ENCODE assay signal across 10 mouse cellular contexts in the genomic region with DNA sequence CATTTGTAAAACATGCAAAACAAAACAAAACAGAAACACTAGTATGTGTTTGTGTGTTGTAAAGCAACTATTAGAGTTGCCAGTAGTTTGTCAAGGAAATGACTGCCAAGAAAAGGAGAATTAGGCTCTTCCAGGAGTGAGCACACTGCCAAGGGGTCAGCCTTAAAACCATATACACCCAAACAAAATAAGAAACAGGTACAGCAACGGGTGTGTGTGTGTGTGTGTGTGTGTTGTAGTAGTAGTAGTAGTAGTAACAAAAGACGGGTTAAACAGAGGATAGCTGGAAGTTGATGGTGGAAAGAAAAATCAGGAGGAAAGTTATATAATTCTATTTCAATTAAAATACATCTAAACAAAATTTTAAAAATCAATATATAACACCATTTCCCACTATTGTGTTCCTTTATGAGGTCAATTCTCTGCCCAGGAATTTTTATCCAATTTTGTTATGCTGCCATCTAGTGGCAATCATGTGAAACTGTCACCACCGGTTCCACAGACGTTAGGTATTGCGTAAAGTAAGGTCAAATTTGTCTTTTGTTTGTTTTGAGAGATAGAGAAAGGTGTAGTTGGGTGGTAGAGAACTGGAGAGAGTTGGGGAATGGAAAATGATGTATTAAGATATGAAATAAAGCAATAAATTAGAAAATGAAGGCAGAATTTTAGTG.
DNase-seq lines count a peak whose midpoint lies in the region; ATAC-seq and TF ChIP-seq lines count a peak whose summit lies in the region.
"Had no signal": no experiment of that assay in that cellular context is flagged by ENCODE, and none has a peak within 500 bp of the region (broad histone marks: within the 10 kb centered on the region; RNA-seq: fewer than 3 reads in every experiment).

No protein-coding gene starts in this region.

- H3K27me3 ChIP-seq in kidney, embryonic 14.5 days (ENCODE audit: control insufficient read depth, insufficient read depth, low read length), result no peaks in the 10 kb centered on the region
- H3K27me3 ChIP-seq in hindbrain, postnatal 0 days (ENCODE audit: insufficient read depth, low read length), result no peaks in the 10 kb centered on the region
- H3K27me3 ChIP-seq: embryonic facial prominence, embryonic 15.5 days; liver, embryonic 13.5 days had no signal

- no peak overlapping the region for H3K4me3 ChIP-seq in kidney, embryonic 14.5 days (ENCODE audit: low read length)
- no peak overlapping the region for H3K4me3 ChIP-seq in ES-E14 (ENCODE audit: insufficient read depth in 1 of 2, low read depth in 1 of 2, low read length in 2 of 2, poor library complexity in 1 of 2, severe bottlenecking in 1 of 2)
- H3K4me3 ChIP-seq in hindbrain, postnatal 0 days (ENCODE audit: low read length), result no peak overlapping the region
- H3K4me3 ChIP-seq: embryonic facial prominence, embryonic 15.5 days; liver, embryonic 13.5 days had no signal

- peak; percentile 3 for DNase-seq in kidney, postnatal 14 days
- peak; percentile 12 for DNase-seq in ES-E14 (ENCODE audit: low read depth, low spot score)
- DNase-seq in brain, embryonic 14.5 days (ENCODE audit: low read depth), result peak; percentile 56
- peak; percentile 77 for DNase-seq in hindbrain, postnatal 0 days (ENCODE audit: low spot score)
- DNase-seq in retina, postnatal 7 days (ENCODE audit: low read depth, low spot score), result peak; percentile 24
- DNase-seq in yolk sac, embryonic 10.5 days (ENCODE audit: low spot score), result no peak
- DNase-seq in adrenal gland, postnatal 25 days, result no peak
- DNase-seq: liver, embryonic 13.5 days had no signal

- in situ Hi-C loops in ES-E14 (cut with MboI; ENCODE audit: low sequenced_read_pairs in 2 of 2, unreplicated experiment in 2 of 2), result no loop called here

- H3K36me3 ChIP-seq in kidney, embryonic 14.5 days (ENCODE audit: control insufficient read depth, insufficient read depth, low read length), result no peaks in the 10 kb centered on the region
- no peaks in the 10 kb centered on the region for H3K36me3 ChIP-seq in ES-E14 (ENCODE audit: control insufficient read depth, insufficient read depth, low read length, poor library complexity, severe bottlenecking)
- no peaks in the 10 kb centered on the region for H3K36me3 ChIP-seq in hindbrain, postnatal 0 days (ENCODE audit: insufficient read depth, low read length)
- H3K36me3 ChIP-seq: embryonic facial prominence, embryonic 15.5 days; liver, embryonic 13.5 days had no signal

- H3K4me2 ChIP-seq in kidney, embryonic 14.5 days (replicated peaks; ENCODE audit: low read depth, low read length), result no peak overlapping the region
- no peak overlapping the region for H3K4me2 ChIP-seq in hindbrain, postnatal 0 days (ENCODE audit: low read depth, low read length)
- H3K4me2 ChIP-seq: embryonic facial prominence, embryonic 15.5 days; liver, embryonic 13.5 days had no signal

- H3K4me1 ChIP-seq in kidney, embryonic 14.5 days (ENCODE audit: control insufficient read depth, insufficient read depth, low read length), result no peaks in the 10 kb centered on the region
- H3K4me1 ChIP-seq in ES-E14 (ENCODE audit: control insufficient read depth in 2 of 2, insufficient read depth in 2 of 2, low read length in 2 of 2, poor library complexity in 1 of 2), result peaks cover 0 to 2% of the 10 kb centered on the region in 2 experiments; a peak in 1 of 4 replicates
- no peaks in the 10 kb centered on the region for H3K4me1 ChIP-seq in hindbrain, postnatal 0 days (ENCODE audit: insufficient read depth, low read length)
- H3K4me1 ChIP-seq: embryonic facial prominence, embryonic 15.5 days; liver, embryonic 13.5 days had no signal

- H3K9me3 ChIP-seq in kidney, embryonic 14.5 days (ENCODE audit: control insufficient read depth, low read length), result no peaks in the 10 kb centered on the region
- no peaks in the 10 kb centered on the region for H3K9me3 ChIP-seq in ES-E14 (ENCODE audit: control insufficient read depth, insufficient read depth, low read depth, low read length)
- no peaks in the 10 kb centered on the region for H3K9me3 ChIP-seq in hindbrain, postnatal 0 days (ENCODE audit: low read length)
- H3K9me3 ChIP-seq: embryonic facial prominence, embryonic 15.5 days; liver, embryonic 13.5 days had no signal

- 47% methylated on average over 5 of the region's 5 CpGs for WGBS in kidney, embryonic 14.5 days
- 48% methylated on average over 5 of the region's 5 CpGs for WGBS in hindbrain, postnatal 0 days

- no peak for ATAC-seq in kidney, embryonic 14.5 days (ENCODE audit: low FRiP score, low TSS enrichment)
- peak; percentile 73 for ATAC-seq in hindbrain, postnatal 0 days

- TF ChIP-seq POLR2A in brain, embryonic 14.5 days (IDR thresholded peaks at IDR 0.05; ENCODE audit: borderline replicate concordance, extremely low read depth, insufficient read depth, insufficient read length, poor library complexity, severe bottlenecking), result no peak

- no peak overlapping the region for H3K27ac ChIP-seq in kidney, embryonic 14.5 days (ENCODE audit: low read depth, low read length)
- H3K27ac ChIP-seq in ES-E14 (ENCODE audit: insufficient read depth, low read depth, low read length, poor library complexity, severe bottlenecking), result no peak overlapping the region
- no peak overlapping the region for H3K27ac ChIP-seq in hindbrain, postnatal 0 days
- H3K27ac ChIP-seq: embryonic facial prominence, embryonic 15.5 days; liver, embryonic 13.5 days had no signal

- H3K9ac ChIP-seq in kidney, embryonic 14.5 days (ENCODE audit: low read depth, low read length), result no peak overlapping the region
- H3K9ac ChIP-seq in ES-E14 (ENCODE audit: insufficient read depth, low read depth, low read length, poor library complexity, severe bottlenecking), result no peak overlapping the region
- no peak overlapping the region for H3K9ac ChIP-seq in hindbrain, postnatal 0 days (replicated peaks; ENCODE audit: low read length)
- H3K9ac ChIP-seq: embryonic facial prominence, embryonic 15.5 days; liver, embryonic 13.5 days had no signal

- peak; percentile 66; the same call in 1 of the 2 replicates for TF ChIP-seq CTCF in brain, embryonic 14.5 days (IDR thresholded peaks at IDR 0.05; ENCODE audit: borderline replicate concordance, extremely low read depth, insufficient read depth, insufficient read length)
- peak; percentile 75 for TF ChIP-seq CTCF in hindbrain, postnatal 0 days (IDR thresholded peaks at IDR 0.05; ENCODE audit: low read depth)

TF ChIP-seq in ES-E14, 5 proteins besides CTCF, POLR2A, EP300 and RAD21:
- TF ChIP-seq ZC3H11A (IDR thresholded peaks at IDR 0.05; ENCODE audit: borderline replicate concordance, low read depth, low read length), result 0 out of 2 replicates have a peak, but pooled peaks have one; percentile 23
- no peak for TF ChIP-seq CHD2 (IDR thresholded peaks at IDR 0.05; ENCODE audit: low read depth, low read length)

Comparison
In these comparisons a context has a peak if more than half of its experiments do, and no peak if none do; other contexts are left out.
1. DNase-seq: peak in kidney, postnatal 14 days (single experiment), ES-E14 (single experiment), brain, embryonic 14.5 days (single experiment), hindbrain, postnatal 0 days (single experiment) and retina, postnatal 7 days (single experiment); none in yolk sac, embryonic 10.5 days (single experiment) and adrenal gland, postnatal 25 days (single experiment).